Mouse (Mus musculus): ENCODE results near the gene Kdm2b.

Kdm2b gene

DNA sequence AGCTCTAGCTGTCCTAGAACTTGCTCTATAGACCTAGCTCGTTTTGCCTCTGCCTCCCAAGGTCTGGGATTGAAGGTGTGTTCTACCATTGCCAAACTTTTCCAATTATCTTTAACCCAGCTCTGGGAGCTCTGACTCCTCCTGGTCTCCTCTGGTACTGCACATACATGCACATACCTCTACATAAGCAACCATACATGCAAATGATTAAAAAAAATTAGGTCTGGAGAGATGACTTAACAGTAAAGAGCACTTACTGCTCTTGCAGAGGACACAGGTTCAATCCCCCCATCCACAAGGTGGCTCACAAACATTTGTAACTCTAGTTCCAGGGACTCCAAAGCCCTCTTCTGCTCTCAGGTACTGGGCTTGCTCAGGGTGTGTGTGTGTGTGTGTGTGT lies 165.6 kb downstream of the Kdm2b start:
- no peak for DNase-seq

DNA sequence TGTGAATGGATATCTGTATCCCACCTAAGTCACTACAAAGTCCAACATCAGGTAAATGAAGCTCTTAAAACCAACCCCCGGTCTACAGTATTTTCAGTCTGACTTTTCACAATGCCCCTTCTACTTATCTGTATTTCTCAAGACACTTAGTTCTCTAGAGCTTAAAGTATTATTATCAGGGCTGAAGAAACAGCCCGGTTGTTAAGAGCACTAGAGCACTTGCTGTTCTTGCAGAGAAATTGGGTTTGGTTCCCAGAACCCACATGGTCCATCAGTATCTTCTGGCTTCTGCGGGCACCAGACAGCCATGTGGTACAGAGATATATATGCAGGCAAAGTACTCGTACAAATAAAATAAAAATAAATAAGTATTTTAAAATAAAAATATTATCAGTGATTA lies 167.2 kb downstream of the Kdm2b start:
- no peak for DNase-seq

DNA sequence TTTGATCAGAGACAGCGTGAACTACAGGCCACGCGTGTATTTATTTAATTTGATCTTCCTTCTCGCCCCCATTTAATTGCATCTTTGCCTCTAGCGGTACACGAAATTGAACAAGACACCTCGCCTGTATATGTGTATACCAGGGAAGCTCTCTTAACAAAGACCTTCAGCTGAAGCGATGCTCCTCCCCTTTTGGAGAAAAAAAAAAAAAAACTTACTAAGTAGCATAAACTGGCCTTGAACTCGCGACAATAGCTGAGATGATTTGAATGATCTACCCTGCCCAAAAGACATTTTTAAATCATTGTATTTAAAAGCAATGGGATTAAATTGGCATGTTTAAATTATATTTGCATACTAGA lies 168.1 kb downstream of the Kdm2b start:
- no peak for DNase-seq

DNA sequence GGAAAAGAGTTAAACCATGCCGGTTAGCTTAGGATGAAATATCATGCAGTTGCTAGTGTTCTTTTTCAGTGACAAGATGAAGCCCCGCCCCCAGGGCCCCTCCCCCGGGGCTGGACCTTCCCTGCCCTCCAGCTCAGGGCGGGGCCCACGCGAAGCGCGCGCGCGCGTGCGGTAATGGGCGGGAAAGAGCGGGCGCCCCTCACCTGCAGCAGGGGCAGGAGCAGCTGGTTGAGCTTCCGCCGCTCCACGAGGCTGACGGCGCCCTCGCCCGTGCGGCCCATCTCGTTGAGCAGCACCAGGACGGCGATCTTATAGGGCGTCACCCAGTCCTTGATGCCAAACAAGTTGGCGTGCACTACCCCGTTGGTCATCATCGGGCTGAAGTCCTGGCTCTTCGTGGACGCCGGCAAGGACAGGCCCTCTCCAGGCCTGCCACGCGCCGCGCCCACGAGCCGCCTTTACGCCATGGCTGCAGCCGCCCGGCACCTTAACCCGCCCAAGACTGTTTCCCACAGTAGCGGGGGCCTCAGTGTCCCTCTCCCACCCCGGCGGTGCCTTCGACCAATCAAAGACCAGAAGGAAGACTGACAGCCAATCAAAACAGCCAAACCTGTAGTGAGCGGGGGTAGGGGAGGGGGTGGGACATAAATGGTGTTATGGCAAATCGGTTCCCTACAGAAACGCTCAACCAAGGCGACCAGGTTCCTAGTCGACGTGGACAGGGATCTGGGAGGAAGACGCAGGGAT lies 168.7 kb downstream of the Kdm2b start, which contains the start of gene Anapc5:
Anapc5 (minus strand) TSS at position 563 of the 747 bp plus-strand sequence.
- DNase-seq: peak; percentile 96

All from cerebellum, adult 9-11 months (tissue).